ENCODE assay signal across 11 mouse cellular contexts in genomic region chr6:100214132-100214913, GRCm38 (mm10).
A peak's percentile ranks its signal among the peaks of the same experiment; 100 is the strongest.
DNase-seq lines count a peak whose midpoint lies in the region; ATAC-seq and TF ChIP-seq lines count a peak whose summit lies in the region.
"Had no signal": no experiment of that assay in that cellular context is flagged by ENCODE, and none has a peak within 500 bp of the region (broad histone marks: within the 10 kb centered on the region; RNA-seq: fewer than 3 reads in every experiment).

No protein-coding gene starts in this region.

- H3K9me3 ChIP-seq in heart, embryonic 12.5 days (replicated peaks), result no peaks in the 10 kb centered on the region
- no peaks in the 10 kb centered on the region for H3K9me3 ChIP-seq in neural tube, embryonic 13.5 days
- no peaks in the 10 kb centered on the region for H3K9me3 ChIP-seq in liver, embryonic 11.5 days (ENCODE audit: control insufficient read depth, low read length)
- no peaks in the 10 kb centered on the region for H3K9me3 ChIP-seq in stomach, postnatal 0 days (ENCODE audit: control insufficient read depth, low read length)

- no peak for DNase-seq in heart, postnatal 14 days
- DNase-seq in neural tube, embryonic 10.5 days (ENCODE audit: extremely low spot score, low spot score), result no peak
- DNase-seq in liver, embryonic 11.5 days (ENCODE audit: low spot score), result no peak
- DNase-seq in stomach, postnatal 0 days (ENCODE audit: low spot score), result peak; percentile 37
- no peak for DNase-seq in gastrocnemius, adult 18-20 months (ENCODE audit: low spot score)
- no peak for DNase-seq in right cerebral cortex, postnatal 4 days
- DNase-seq: left cerebral cortex, postnatal 4 days had no signal

- no peak for TF ChIP-seq CTCF in stomach, postnatal 0 days (IDR thresholded peaks at IDR 0.05; ENCODE audit: low read depth)

- peaks cover 72% of the 10 kb centered on the region for H3K4me1 ChIP-seq in heart, embryonic 12.5 days (replicated peaks)
- H3K4me1 ChIP-seq in neural tube, embryonic 13.5 days (replicated peaks), result peaks cover 57% of the 10 kb centered on the region
- peaks cover 25% of the 10 kb centered on the region for H3K4me1 ChIP-seq in liver, embryonic 11.5 days (replicated peaks; ENCODE audit: control insufficient read depth, insufficient read depth, low read length)
- H3K4me1 ChIP-seq in stomach, postnatal 0 days (replicated peaks; ENCODE audit: control insufficient read depth, insufficient read depth), result peaks cover 6% of the 10 kb centered on the region

- peak; percentile 51; the same call in 1 of the 2 replicates for ATAC-seq in heart, embryonic 12.5 days (ENCODE audit: insufficient number of reproducible peaks, low FRiP score)
- ATAC-seq in neural tube, embryonic 13.5 days (ENCODE audit: low read depth), result no peak
- ATAC-seq in liver, embryonic 11.5 days (replicated peaks; ENCODE audit: low FRiP score), result peak; percentile 30; the same call in 1 of the 2 replicates
- 0 out of 2 replicates have a peak, but pooled peaks have one; percentile 25 for ATAC-seq in stomach, postnatal 0 days (ENCODE audit: low FRiP score, low TSS enrichment)
- ATAC-seq: forebrain, embryonic 16.5 days; hindbrain, embryonic 16.5 days had no signal

- no peak for TF ChIP-seq EP300 in stomach, postnatal 0 days (optimal IDR thresholded peaks at IDR 0.05)

- H3K4me2 ChIP-seq in heart, embryonic 12.5 days, result peak overlapping the region; percentile 27; the same call in 1 of the 2 replicates
- 0 out of 2 replicates have a peak overlapping the region, but pooled peaks have one; percentile 4 for H3K4me2 ChIP-seq in neural tube, embryonic 13.5 days
- H3K4me2 ChIP-seq in liver, embryonic 11.5 days, result no peak overlapping the region; the same call in none of the 2 replicates
- H3K4me2 ChIP-seq in stomach, postnatal 0 days (replicated peaks; ENCODE audit: low read depth), result no peak overlapping the region

- no peak overlapping the region for H3K27ac ChIP-seq in heart, embryonic 12.5 days (ENCODE audit: poor library complexity, severe bottlenecking)
- H3K27ac ChIP-seq in neural tube, embryonic 13.5 days (replicated peaks), result peak overlapping the region; percentile 24; the same call in 1 of the 2 replicates
- H3K27ac ChIP-seq in liver, embryonic 11.5 days (ENCODE audit: low read depth, low read length), result no peak overlapping the region
- H3K27ac ChIP-seq in stomach, postnatal 0 days (replicated peaks), result no peak overlapping the region

- intact Hi-C loops in heart, postnatal 14 days (cut with DNase I), result loop anchor here (5.0 kb wide), 1 partner anchor 68 kb away; no protein-coding TSS in a partner anchor

- no peaks in the 10 kb centered on the region for H3K36me3 ChIP-seq in heart, embryonic 12.5 days
- H3K36me3 ChIP-seq in neural tube, embryonic 13.5 days, result no peaks in the 10 kb centered on the region
- H3K36me3 ChIP-seq in liver, embryonic 11.5 days (ENCODE audit: control insufficient read depth, insufficient read depth, low read length), result no peaks in the 10 kb centered on the region
- H3K36me3 ChIP-seq in stomach, postnatal 0 days (ENCODE audit: control insufficient read depth, insufficient read depth, low read length), result no peaks in the 10 kb centered on the region

- H3K27me3 ChIP-seq in heart, embryonic 12.5 days (replicated peaks), result no peaks in the 10 kb centered on the region
- peaks cover 42% of the 10 kb centered on the region for H3K27me3 ChIP-seq in neural tube, embryonic 13.5 days
- H3K27me3 ChIP-seq in liver, embryonic 11.5 days (replicated peaks; ENCODE audit: control insufficient read depth, insufficient read depth, low read length), result no peaks in the 10 kb centered on the region
- no peaks in the 10 kb centered on the region for H3K27me3 ChIP-seq in stomach, postnatal 0 days (ENCODE audit: control insufficient read depth, insufficient read depth, low read length)

- H3K4me3 ChIP-seq in heart, embryonic 12.5 days, result no peak overlapping the region
- no peak overlapping the region for H3K4me3 ChIP-seq in neural tube, embryonic 13.5 days
- no peak overlapping the region for H3K4me3 ChIP-seq in liver, embryonic 11.5 days (ENCODE audit: low read depth, low read length)
- no peak overlapping the region for H3K4me3 ChIP-seq in stomach, postnatal 0 days (ENCODE audit: low read depth, low read length)

- peak overlapping the region; percentile 16; the same call in 1 of the 2 replicates for H3K9ac ChIP-seq in heart, embryonic 12.5 days
- H3K9ac ChIP-seq in neural tube, embryonic 13.5 days, result no peak overlapping the region
- H3K9ac ChIP-seq in liver, embryonic 11.5 days (ENCODE audit: low read depth, low read length), result no peak overlapping the region
- no peak overlapping the region for H3K9ac ChIP-seq in stomach, postnatal 0 days (ENCODE audit: low read length)

- 24% methylated on average over 13 of the region's 13 CpGs for WGBS in heart, embryonic 12.5 days
- 59% methylated on average over 12 of the region's 13 CpGs for WGBS in neural tube, embryonic 13.5 days
- 23% methylated on average over 13 of the region's 13 CpGs for WGBS in liver, embryonic 11.5 days
- WGBS in stomach, postnatal 0 days, result 59% methylated on average over 12 of the region's 13 CpGs

Comparison
In these comparisons a context has a peak if more than half of its experiments do, and no peak if none do; other contexts are left out.
1. H3K4me2 ChIP-seq: peak in heart, embryonic 12.5 days (single experiment) and neural tube, embryonic 13.5 days (single experiment); none in liver, embryonic 11.5 days (single experiment) and stomach, postnatal 0 days (single experiment).